Mouse (Mus musculus): ENCODE measurements around the gene Pate4. TPM values are rescaled to one million over a fixed set of nuclear protein-coding genes. Genes with fewer than 3 reads are reported as not detected.

The Pate4 gene
- polyA plus RNA-seq, 1 experiment from 2014 or later: not detected

- H3K27me3 ChIP-seq (ENCODE audit: control insufficient read depth, insufficient read depth, low read depth, low read length): peaks cover 20% of the 10 kb centered on the region
- H3K27ac ChIP-seq (ENCODE audit: low read length): peak overlapping the region; percentile 94
- peaks cover 17% of the 10 kb centered on the region for H3K36me3 ChIP-seq (ENCODE audit: control insufficient read depth, insufficient read depth)
- H3K9ac ChIP-seq (ENCODE audit: low read depth, low read length): peak overlapping the region; percentile 92
- peak overlapping the region; percentile 73 for H3K4me2 ChIP-seq (ENCODE audit: low read depth, low read length)
- ATAC-seq (ENCODE audit: low read depth): no peak
- peak overlapping the region; percentile 95 for H3K4me3 ChIP-seq (ENCODE audit: low read depth, low read length)
- no peaks in the 10 kb centered on the region for H3K9me3 ChIP-seq (replicated peaks; ENCODE audit: control insufficient read depth, low read length)
- 4% methylated on average over 5 of the region's 5 CpGs for WGBS (ENCODE audit: insufficient replicate concordance)
- H3K4me1 ChIP-seq (ENCODE audit: control insufficient read depth, low read depth, low read length): peaks cover 3% of the 10 kb centered on the region
Measured at GRCm38 (mm10) chr9:35570663-35571062, 41.1 kb downstream of the Pate4 start.

GRCm38 (mm10) chr9:35569571-35570534, 41.9 kb downstream of the Pate4 start, which contains the start of the genes Pate2 and Hyls1:
Gene Pate2, plus strand, starts transcription at chr9:35570284.
Gene Hyls1, minus strand, starts transcription at chr9:35570398.
- Histone ChIP-seq H3K27me3 (ENCODE audit: control insufficient read depth, insufficient read depth, low read depth, low read length) (peaks cover 20% of the 10 kb centered on the region), H3K27ac (ENCODE audit: low read length) (peak within 1 kb of the TSS; percentile 94), H3K36me3 (ENCODE audit: control insufficient read depth, insufficient read depth) (peaks cover 21% of the 10 kb centered on the region), H3K4me2 (ENCODE audit: low read depth, low read length) (peak within 1 kb of the TSS; percentile 73), H3K9me3 (replicated peaks; ENCODE audit: control insufficient read depth, low read length) (no peaks in the 10 kb centered on the region), H3K9ac (ENCODE audit: low read depth, low read length) (peak within 1 kb of the TSS; percentile 92), H3K4me3 (ENCODE audit: low read depth, low read length) (peak within 1 kb of the TSS; percentile 95), H3K4me1 (ENCODE audit: control insufficient read depth, low read depth, low read length) (peaks cover 3% of the 10 kb centered on the region)
- under 1% methylated on average over 85 of the region's 86 CpGs for WGBS (ENCODE audit: insufficient replicate concordance)
- ATAC-seq (ENCODE audit: low read depth): peak; percentile 94

- no peak for ATAC-seq (ENCODE audit: low read depth)
- WGBS (ENCODE audit: insufficient replicate concordance): 83% methylated on average over 3 of the region's 3 CpGs
Measured at GRCm38 (mm10) chr9:35567995-35568394, 43.7 kb downstream of the Pate4 start.

GRCm38 (mm10) chr9:35564536-35565240, 47.1 kb downstream of the Pate4 start:
- no peak overlapping the region for H3K4me3 ChIP-seq (ENCODE audit: low read depth, low read length)
- WGBS (ENCODE audit: insufficient replicate concordance): 76% methylated on average over 5 of the region's 5 CpGs
- no peak overlapping the region for H3K4me2 ChIP-seq (ENCODE audit: low read depth, low read length)
- no peak overlapping the region for H3K9ac ChIP-seq (ENCODE audit: low read depth, low read length)
- peaks cover 7% of the 10 kb centered on the region for H3K4me1 ChIP-seq (ENCODE audit: control insufficient read depth, low read depth, low read length)
- H3K36me3 ChIP-seq (ENCODE audit: control insufficient read depth, insufficient read depth): peaks cover 35% of the 10 kb centered on the region
- no peak overlapping the region for H3K27ac ChIP-seq (ENCODE audit: low read length)
- ATAC-seq (ENCODE audit: low read depth): no peak
- no peaks in the 10 kb centered on the region for H3K9me3 ChIP-seq (replicated peaks; ENCODE audit: control insufficient read depth, low read length)
- no peaks in the 10 kb centered on the region for H3K27me3 ChIP-seq (ENCODE audit: control insufficient read depth, insufficient read depth, low read depth, low read length)

More at GRCm38 (mm10) chr9:35567995-35568394, 43.7 kb downstream of the Pate4 start:
- Histone ChIP-seq H3K36me3 (ENCODE audit: control insufficient read depth, insufficient read depth) (peaks cover 27% of the 10 kb centered on the region), H3K27ac (ENCODE audit: low read length) (no peak overlapping the region), H3K4me3 (ENCODE audit: low read depth, low read length) (no peak overlapping the region), H3K4me1 (ENCODE audit: control insufficient read depth, low read depth, low read length) (peaks cover 3% of the 10 kb centered on the region), H3K4me2 (ENCODE audit: low read depth, low read length) (no peak overlapping the region), H3K9me3 (replicated peaks; ENCODE audit: control insufficient read depth, low read length) (no peaks in the 10 kb centered on the region), H3K9ac (ENCODE audit: low read depth, low read length) (no peak overlapping the region), H3K27me3 (ENCODE audit: control insufficient read depth, insufficient read depth, low read depth, low read length) (peaks cover 7% of the 10 kb centered on the region)

- H3K9me3 ChIP-seq (replicated peaks; ENCODE audit: control insufficient read depth, low read length): no peaks in the 10 kb centered on the region
- H3K4me2 ChIP-seq (ENCODE audit: low read depth, low read length): no peak overlapping the region
- H3K4me3 ChIP-seq (ENCODE audit: low read depth, low read length): no peak overlapping the region
- H3K27me3 ChIP-seq (ENCODE audit: control insufficient read depth, insufficient read depth, low read depth, low read length): peaks cover 27% of the 10 kb centered on the region
- H3K4me1 ChIP-seq (ENCODE audit: control insufficient read depth, low read depth, low read length): peaks cover 12% of the 10 kb centered on the region
- 52% methylated on average over 6 of the region's 6 CpGs for WGBS (ENCODE audit: insufficient replicate concordance)
- H3K36me3 ChIP-seq (ENCODE audit: control insufficient read depth, insufficient read depth): peaks cover 23% of the 10 kb centered on the region
- no peak overlapping the region for H3K27ac ChIP-seq (ENCODE audit: low read length)
- ATAC-seq (ENCODE audit: low read depth): no peak
- H3K9ac ChIP-seq (ENCODE audit: low read depth, low read length): no peak overlapping the region
Measured at GRCm38 (mm10) chr9:35561583-35561982, 50.2 kb downstream of the Pate4 start.

GRCm38 (mm10) chr9:35561076-35561475, 50.7 kb downstream of the Pate4 start:
- Histone ChIP-seq H3K4me1 (ENCODE audit: control insufficient read depth, low read depth, low read length) (peaks cover 12% of the 10 kb centered on the region), H3K4me3 (ENCODE audit: low read depth, low read length) (no peak overlapping the region), H3K27me3 (ENCODE audit: control insufficient read depth, insufficient read depth, low read depth, low read length) (peaks cover 30% of the 10 kb centered on the region), H3K36me3 (ENCODE audit: control insufficient read depth, insufficient read depth) (peaks cover 19% of the 10 kb centered on the region), H3K27ac (ENCODE audit: low read length) (no peak overlapping the region), H3K4me2 (ENCODE audit: low read depth, low read length) (no peak overlapping the region), H3K9me3 (replicated peaks; ENCODE audit: control insufficient read depth, low read length) (no peaks in the 10 kb centered on the region), H3K9ac (ENCODE audit: low read depth, low read length) (no peak overlapping the region)
- WGBS (ENCODE audit: insufficient replicate concordance): 90% methylated on average over 11 of the region's 11 CpGs
- no peak for ATAC-seq (ENCODE audit: low read depth)

GRCm38 (mm10) chr9:35559009-35559890, 52.5 kb downstream of the Pate4 start:
- Histone ChIP-seq H3K4me1 (ENCODE audit: control insufficient read depth, low read depth, low read length) (peaks cover 12% of the 10 kb centered on the region), H3K27me3 (ENCODE audit: control insufficient read depth, insufficient read depth, low read depth, low read length) (peaks cover 31% of the 10 kb centered on the region), H3K9me3 (replicated peaks; ENCODE audit: control insufficient read depth, low read length) (no peaks in the 10 kb centered on the region), H3K27ac (ENCODE audit: low read length) (no peak overlapping the region), H3K4me3 (ENCODE audit: low read depth, low read length) (peak overlapping the region; percentile 71), H3K9ac (ENCODE audit: low read depth, low read length) (peak overlapping the region; percentile 66), H3K4me2 (ENCODE audit: low read depth, low read length) (peak overlapping the region; percentile 79), H3K36me3 (ENCODE audit: control insufficient read depth, insufficient read depth) (peaks cover 11% of the 10 kb centered on the region)
- peak; percentile 82 for ATAC-seq (ENCODE audit: low read depth)
- WGBS (ENCODE audit: insufficient replicate concordance): 1% methylated on average over 31 of the region's 31 CpGs

GRCm38 (mm10) chr9:35558257-35559008, 53.3 kb downstream of the Pate4 start, which contains the start of the genes Ddx25 and Pus3:
Gene Ddx25, minus strand, starts transcription at chr9:35558528.
Gene Pus3, plus strand, starts transcription at chr9:35558595.
- Histone ChIP-seq H3K9me3 (replicated peaks; ENCODE audit: control insufficient read depth, low read length) (no peaks in the 10 kb centered on the region), H3K36me3 (ENCODE audit: control insufficient read depth, insufficient read depth) (peaks cover 11% of the 10 kb centered on the region), H3K9ac (ENCODE audit: low read depth, low read length) (peak within 1 kb of the TSS; percentile 66), H3K4me1 (ENCODE audit: control insufficient read depth, low read depth, low read length) (peaks cover 12% of the 10 kb centered on the region), H3K27me3 (ENCODE audit: control insufficient read depth, insufficient read depth, low read depth, low read length) (peaks cover 31% of the 10 kb centered on the region), H3K4me2 (ENCODE audit: low read depth, low read length) (peak within 1 kb of the TSS; percentile 79), H3K4me3 (ENCODE audit: low read depth, low read length) (peak within 1 kb of the TSS; percentile 71), H3K27ac (ENCODE audit: low read length) (no peak within 1 kb of the TSS)
- 2% methylated on average over 57 of the region's 59 CpGs for WGBS (ENCODE audit: insufficient replicate concordance)
- ATAC-seq (ENCODE audit: low read depth): 0 out of 2 replicates have a peak, but pooled peaks have one; percentile 17
